Mouse (Mus musculus): Measurements from ENCODE around the gene Msx3.

Msx3 gene

GRCm38 (mm10) chr7:140048361-140049114 lies at the start of gene Msx3:
Gene Msx3, minus strand, starts transcription at chr7:140049089.
- DNase-seq (ENCODE audit: low spot score): no peak

- DNase-seq (ENCODE audit: low spot score): no peak
These were observed 49.6 kb upstream of the Msx3 start for GRCm38 (mm10) chr7:140098466-140098865.

- no peak for DNase-seq (ENCODE audit: low spot score)
These were observed 47.2 kb upstream of the Msx3 start for GRCm38 (mm10) chr7:140096055-140096454.

- no peak for DNase-seq (ENCODE audit: low spot score)
These were observed 46.7 kb upstream of the Msx3 start for GRCm38 (mm10) chr7:140095556-140095955.

- DNase-seq (ENCODE audit: low spot score): no peak
These were observed 46.1 kb upstream of the Msx3 start for GRCm38 (mm10) chr7:140094954-140095353.

- DNase-seq (ENCODE audit: low spot score): no peak
These were observed 44.1 kb upstream of the Msx3 start, which contains the start of gene Prap1 for GRCm38 (mm10) chr7:140092924-140093528. Gene Prap1, plus strand, starts transcription at chr7:140093395.

- no peak for DNase-seq (ENCODE audit: low spot score)
These were observed 41.7 kb upstream of the Msx3 start for GRCm38 (mm10) chr7:140090601-140091000.

GRCm38 (mm10) chr7:140082242-140082678 lies 33.4 kb upstream of the Msx3 start, which contains the start of gene Caly:
Gene Caly, minus strand, starts transcription at chr7:140082548.
- DNase-seq (ENCODE audit: low spot score): no peak

- no peak for DNase-seq (ENCODE audit: low spot score)
These were observed 32.7 kb upstream of the Msx3 start for GRCm38 (mm10) chr7:140081408-140082241.

GRCm38 (mm10) chr7:140080503-140081156 lies 31.7 kb upstream of the Msx3 start:
- peak; percentile 33 for DNase-seq (ENCODE audit: low spot score)

GRCm38 (mm10) chr7:140078711-140079110 lies 29.8 kb upstream of the Msx3 start:
- DNase-seq (ENCODE audit: low spot score): no peak

GRCm38 (mm10) chr7:140077698-140078097 lies 28.8 kb upstream of the Msx3 start:
- no peak for DNase-seq (ENCODE audit: low spot score)

- peak; percentile 26 for DNase-seq (ENCODE audit: low spot score)
These were observed 21.3 kb upstream of the Msx3 start for GRCm38 (mm10) chr7:140070042-140070711.

GRCm38 (mm10) chr7:140067397-140067796 lies 18.5 kb upstream of the Msx3 start:
- no peak for DNase-seq (ENCODE audit: low spot score)

- DNase-seq (ENCODE audit: low spot score): peak; percentile 39
These were observed 14.2 kb upstream of the Msx3 start for GRCm38 (mm10) chr7:140063092-140063491.

- DNase-seq (ENCODE audit: low spot score): no peak
These were observed 13.4 kb upstream of the Msx3 start for GRCm38 (mm10) chr7:140062307-140062706.

GRCm38 (mm10) chr7:140061832-140062130 lies 12.9 kb upstream of the Msx3 start:
- DNase-seq (ENCODE audit: low spot score): no peak

- DNase-seq (ENCODE audit: low spot score): no peak
These were observed 12.3 kb upstream of the Msx3 start for GRCm38 (mm10) chr7:140060936-140061831.

GRCm38 (mm10) chr7:140059601-140060000 lies 10.7 kb upstream of the Msx3 start:
- DNase-seq (ENCODE audit: low spot score): no peak

GRCm38 (mm10) chr7:140058528-140058927 lies 9.6 kb upstream of the Msx3 start:
- no peak for DNase-seq (ENCODE audit: low spot score)
